Mouse (Mus musculus) erythroid progenitor cell, adult 5-6 weeks (primary cell): ENCODE measurements around the gene Ctnnbip1. TPM values are rescaled to one million over a fixed set of nuclear protein-coding genes. Genes with fewer than 3 reads are reported as not detected.

ENCODE experiments used
- ATAC-seq: replicated peaks from 2 replicates; pipeline ENCODE4 v1.8.0; 2016; ENCODE audit warnings: moderate number of reproducible peaks, mild to moderate bottlenecking, moderate TSS enrichment, inconsistent platforms; ENCODE audit not compliant: poor library complexity, low FRiP score, severe bottlenecking
- total RNA-seq, 2 experiments: library from RNA; stranded (forward) in 1 of 2; stranded (reverse) in 1 of 2; fragments of 150-400 nt in 1 of 2; fragments of 186-747, 209-891 nt in 1 of 2; gene quantifications; 2 replicates each; pipeline versions ENCODE4 v1.2.3 to v1.2.4; 2015 to 2017; ENCODE audit warnings: low replicate concordance in 2 of 2

Ctnnbip1 gene
- total RNA-seq, 2 experiments from 2014 or later: 0.42 TPM; not detected in 1

DNA sequence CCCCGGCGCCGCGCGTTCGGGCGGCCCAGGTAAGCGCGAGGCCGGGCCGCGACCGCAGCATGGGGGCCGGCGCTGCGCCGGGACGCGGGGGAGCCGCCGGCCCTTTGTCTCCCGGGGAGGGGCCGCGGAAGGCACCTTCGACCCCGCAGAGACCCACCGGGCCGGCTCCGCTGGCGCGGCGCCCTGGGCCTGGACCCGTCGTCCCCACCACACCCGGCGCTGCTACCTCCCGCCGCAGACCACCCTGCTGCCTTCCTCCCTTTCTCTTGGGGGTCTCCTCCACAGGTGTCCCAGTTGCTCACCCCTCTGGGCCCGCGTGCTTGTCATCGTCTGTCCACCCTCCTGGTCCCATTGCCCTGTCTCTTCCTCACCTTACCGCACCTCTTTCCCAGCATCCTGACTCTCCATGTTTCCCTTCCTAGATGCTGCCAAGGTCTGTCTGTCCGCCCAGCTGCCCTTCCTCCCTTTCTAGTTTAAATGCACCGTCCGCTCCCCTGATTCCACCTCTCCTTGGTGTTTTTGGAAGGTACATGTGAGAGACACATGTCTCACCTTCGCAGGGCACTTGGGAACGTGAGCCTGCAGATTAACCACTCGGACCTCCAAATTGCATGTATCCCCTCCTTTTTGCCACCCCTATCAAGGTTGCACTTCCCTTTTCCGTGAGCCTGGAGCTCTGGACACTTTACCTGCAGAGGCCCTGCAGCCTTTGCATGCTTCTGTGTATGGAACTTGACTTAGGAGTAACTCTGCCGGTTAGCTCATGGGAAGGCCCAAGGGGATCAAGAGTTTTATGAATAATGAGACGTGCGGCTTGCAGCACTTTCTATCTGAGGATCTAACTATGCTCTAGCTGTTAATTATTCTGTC, 550 bp downstream of the Ctnnbip1 start:
- no peak for ATAC-seq

DNA sequence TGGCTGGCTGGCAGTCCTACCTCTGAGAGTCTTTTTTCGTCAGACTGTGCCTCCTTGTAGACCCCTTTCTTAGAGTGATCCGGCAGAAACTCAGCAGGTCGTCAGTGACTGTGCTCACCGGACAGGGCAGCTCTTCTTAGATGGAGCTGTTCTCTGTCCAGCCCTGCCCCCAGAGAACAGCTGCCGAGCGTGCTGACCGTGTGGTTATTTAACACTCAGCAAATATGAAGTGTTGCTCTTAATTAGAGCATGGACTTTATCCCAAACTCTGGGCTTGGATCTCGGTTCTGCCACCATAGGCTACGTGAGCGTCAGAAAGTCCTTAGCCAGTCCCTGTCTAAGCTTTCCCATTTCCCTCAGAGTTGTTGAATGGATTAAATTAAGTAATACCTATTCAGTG, 3.2 kb downstream of the Ctnnbip1 start:
- no peak for ATAC-seq

DNA sequence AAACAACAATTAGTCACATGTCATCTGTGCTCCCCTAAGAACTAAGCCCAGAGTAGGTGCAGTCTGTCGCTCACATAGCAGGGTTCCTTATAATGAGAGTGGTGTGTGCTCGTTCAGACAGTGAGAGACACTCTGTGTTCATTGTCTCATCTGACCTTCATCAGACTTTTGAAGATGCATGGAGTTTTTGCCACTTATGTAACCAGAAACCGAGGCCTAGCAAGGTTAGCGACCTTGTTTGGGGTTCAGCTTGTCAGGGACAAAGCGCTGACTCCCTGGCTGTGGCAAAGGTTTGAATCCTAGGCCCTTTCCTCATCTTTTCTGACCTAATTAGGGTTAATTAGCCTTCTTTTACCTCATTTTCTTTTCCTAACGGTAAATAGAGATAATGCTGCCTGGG, 5.9 kb downstream of the Ctnnbip1 start:
- ATAC-seq: no peak

DNA sequence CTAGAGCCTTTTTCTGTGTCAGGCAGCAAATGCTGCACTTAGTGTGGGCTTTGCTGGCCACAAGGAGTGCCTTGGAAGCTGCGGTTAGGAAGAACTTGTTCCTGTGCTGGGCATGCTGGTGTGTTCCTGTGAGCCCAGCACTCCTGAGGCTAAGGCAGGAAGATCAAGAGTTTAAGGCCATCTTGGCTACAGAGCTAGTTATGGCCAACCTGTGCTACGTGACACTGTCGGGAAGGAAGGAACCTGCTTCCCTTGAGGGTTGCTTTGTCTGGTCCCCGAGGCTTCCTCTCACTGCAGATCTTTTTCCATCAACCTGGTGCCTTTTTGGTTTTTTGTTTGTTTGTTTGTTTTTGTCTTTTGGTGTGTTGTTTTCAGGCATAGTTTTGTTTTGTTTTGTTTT, 7.1 kb downstream of the Ctnnbip1 start:
- ATAC-seq: no peak

DNA sequence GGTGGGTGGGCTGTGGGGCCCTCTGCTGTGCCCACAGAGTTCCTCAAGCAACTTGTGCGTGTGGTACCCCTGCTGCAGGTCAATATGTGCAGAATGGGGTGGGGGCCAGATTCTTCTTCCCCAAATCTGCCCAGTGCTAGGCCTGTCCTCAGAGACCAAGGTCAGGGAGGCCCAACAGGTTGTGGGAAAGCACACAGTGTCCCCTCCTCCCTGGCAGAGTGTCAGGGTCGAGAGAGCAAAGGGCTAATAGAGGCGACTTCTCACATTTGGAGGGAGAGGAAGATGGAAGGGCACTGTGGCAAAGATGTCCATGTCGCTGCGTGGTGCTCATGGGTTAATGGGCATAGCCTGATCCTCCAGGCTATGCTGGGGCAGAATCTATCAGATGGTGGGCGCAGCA, 7.8 kb downstream of the Ctnnbip1 start:
- no peak for ATAC-seq

DNA sequence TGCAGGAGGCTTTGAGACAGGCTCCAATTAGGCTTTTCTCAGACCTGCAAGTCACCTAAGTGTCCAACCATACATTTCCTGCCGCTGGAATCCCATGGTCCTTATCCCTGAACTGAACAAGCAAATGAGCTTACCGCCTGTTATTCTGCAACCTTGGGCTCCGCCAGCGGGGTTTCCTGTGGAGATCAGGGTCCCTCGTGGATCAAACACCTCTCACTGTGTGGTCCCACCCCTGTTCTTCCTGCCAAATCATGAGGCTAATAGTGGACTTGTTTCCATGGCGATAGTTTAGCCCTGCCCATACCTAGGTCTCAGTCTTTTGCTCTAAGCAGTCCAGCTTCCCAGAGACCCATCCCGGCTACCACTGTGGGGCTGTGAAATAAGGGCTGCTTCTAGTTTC, 8.3 kb downstream of the Ctnnbip1 start:
- 0 out of 2 replicates have a peak, but pooled peaks have one; percentile 15 for ATAC-seq

DNA sequence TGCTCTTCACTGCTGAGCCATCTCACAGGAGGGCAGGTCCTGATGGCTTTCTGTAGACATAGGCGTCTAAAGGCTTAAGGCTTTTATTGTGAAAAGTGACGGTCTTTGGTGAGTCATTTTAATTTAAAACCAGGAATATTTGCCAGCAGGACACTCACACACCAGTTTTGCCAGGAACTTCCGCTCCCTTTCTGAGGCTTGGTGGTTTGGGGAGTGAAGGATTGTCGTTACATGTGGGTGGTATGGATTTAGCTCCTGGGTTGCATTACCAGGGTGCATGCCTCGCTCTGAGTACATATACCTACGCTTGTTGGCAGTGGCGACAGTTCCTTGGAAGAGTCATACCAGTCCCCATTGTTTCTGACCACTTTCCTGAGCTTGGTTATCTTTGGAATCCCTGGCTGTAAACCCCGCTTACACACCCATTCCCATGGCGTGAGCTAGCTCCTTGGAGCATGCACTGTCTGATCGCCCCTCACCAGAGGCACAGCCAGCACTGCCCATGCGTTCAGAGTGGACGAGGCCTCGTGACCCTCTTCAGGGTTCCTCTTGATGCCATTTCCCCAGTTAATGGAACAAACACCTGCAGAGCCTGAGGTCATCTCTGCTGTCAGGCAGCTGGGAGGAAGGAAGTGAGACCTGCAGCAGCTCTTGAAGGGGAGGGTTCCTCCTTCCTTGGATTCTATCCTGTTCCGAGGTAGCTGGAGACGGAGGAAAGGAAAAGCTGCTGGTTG, 9.8 kb downstream of the Ctnnbip1 start:
- no peak for ATAC-seq

DNA sequence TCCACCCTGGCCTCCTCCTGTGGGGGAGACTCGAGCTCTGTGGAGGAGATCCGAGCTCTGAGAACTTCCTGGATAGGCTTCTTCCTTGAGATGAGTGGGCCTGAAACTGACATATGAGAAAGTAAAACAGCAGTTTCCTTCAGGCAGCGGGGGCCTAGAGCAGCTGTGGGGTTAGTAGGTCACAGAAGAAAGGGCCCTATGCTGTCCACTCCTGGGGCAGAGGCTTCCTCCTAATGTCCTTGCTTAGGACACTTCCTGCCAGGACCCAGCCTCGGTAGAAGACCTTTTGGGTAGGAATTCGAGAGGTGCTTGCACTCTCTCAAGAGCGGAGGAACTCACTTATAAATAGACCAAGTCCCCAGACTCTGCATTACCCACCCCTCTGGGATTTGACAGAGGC, 11.7 kb downstream of the Ctnnbip1 start:
- ATAC-seq: no peak

DNA sequence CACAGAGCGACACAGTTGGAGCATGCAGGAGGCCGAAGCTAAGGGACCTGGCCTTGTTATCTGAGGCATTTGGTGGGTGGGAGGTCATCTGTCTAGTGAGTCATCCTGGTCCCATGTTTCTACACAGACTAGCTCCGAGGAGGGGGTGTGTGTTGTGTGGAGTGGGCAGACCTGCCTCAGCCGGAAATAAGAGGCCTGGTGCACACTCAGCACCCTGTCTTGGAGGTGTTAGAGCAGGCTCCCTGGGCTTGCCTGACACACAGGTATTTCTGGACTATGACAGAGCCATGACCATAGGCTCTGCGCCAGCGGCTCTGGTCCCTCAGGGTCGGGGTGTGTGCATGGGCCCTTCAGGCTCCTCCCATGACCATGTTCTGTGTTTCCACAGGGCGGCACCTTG, 21.4 kb downstream of the Ctnnbip1 start:
- no peak for ATAC-seq

DNA sequence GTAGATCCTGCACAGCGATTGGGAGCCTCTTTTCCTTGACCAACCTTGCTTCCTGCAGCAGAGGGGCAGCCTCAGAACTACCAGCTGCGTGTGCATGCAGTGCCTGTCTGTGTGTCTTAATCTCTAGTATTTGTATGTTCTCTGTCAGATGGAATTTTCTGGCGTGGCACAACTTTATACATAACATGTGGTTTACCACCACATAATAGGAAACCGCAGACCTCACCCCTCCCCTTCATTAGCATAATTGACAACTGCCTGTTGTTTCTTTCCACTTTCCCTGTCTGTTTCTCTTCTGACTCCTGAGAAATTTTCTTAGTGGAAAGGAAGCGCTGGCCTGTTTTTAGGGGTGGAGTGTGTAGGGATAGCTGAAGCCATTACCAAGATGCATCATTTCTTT, 23.9 kb downstream of the Ctnnbip1 start:
- ATAC-seq: no peak

DNA sequence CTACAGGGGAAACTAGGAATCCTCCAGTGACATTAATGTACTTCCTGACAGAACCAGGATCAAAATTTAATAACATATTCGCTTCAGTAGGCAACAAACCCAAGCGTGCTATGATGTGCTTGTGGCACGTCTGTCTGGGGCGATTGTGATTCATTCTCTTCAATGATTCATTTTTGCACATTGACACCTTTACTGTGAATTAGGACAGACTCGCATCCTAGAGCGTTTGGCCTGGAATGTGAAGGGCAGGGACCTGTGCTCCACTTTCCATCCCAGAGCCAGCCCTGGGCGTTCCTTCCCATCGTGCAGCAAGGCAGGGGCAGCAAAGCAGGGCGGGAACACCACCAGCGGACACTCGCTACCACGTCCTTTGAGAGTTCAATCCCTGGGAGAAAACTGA, 24.4 kb downstream of the Ctnnbip1 start:
- no peak for ATAC-seq

DNA sequence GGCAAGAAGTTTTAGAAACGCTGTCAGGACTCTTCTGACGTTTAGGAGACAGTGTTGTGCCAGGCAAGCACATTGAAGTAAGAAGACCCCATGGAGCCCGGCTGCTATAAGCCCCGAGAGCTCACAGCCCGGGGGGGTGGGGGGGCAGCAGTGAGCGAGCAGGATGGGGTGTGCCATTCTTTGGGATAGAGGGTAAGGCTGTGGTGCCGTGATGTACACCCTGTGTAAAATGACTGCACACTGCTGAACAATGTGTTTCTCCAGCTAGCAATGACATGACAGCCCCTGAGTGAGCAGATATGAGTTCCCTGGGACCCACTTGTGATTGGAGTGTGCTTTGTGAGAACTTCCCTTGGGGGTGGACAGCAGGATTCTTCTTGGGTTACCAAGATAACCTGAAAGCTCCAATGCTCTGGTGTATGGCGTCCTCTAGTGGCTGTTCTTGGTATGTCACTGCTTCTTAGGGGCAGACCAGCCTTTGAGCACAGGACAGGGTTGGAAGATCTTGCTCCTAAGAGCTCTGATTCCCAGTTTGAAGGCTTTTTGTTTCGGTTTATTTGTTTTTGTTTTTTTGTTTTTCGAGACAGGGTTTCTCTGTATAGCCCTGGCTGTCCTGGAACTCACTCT, 25.0 kb downstream of the Ctnnbip1 start:
- ATAC-seq: no peak

DNA sequence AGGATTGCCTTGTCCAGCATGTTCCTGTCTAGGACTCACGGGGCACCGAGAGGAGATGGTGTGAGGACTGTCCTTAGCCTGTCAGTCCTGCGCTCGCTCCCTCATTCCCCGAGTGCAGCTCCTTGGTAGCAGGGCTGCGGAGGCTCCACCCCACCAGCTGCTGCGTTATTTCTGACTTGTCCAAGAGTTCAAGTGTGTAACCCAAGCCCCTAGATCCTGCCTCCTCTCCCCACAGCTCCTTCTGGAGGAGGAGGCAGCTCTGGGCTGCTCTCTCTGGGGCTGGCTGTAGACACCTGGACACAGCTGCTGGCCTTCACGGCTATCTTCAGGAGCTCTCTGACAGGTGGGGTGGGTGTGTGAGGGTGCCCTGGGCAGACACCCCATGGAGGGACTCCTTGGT, 26.9 kb downstream of the Ctnnbip1 start:
- ATAC-seq: no peak

DNA sequence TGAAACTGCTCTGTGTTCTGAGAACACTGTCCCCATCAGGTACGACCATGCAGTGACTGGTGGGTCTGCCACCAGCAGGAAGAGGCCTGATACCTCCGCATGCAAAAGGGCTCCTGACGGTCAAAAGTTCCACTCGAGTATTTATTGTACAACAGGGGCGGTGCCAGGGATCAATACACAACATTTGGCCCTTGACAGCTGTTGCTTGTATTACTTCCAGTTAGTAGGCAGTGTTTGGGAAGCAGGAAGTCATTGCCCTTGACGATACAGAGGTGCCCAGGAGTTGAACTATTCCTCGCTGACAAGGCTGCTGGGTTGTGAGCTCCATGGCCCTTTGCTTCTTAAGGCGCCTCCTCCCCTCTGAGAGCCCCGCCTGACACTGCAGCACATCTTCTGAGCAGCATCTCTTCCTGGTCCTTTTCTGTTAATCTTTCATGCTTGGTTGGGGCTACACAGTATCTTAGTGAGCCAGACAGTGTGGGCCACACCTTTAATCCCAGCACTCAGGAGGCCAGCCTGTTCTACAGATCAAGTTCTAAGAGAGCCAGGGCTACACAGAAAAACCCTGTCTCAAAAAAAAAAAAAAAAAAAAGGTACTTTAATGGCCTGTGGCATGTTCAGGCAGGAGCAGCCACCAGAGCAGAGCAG, 28.9 kb downstream of the Ctnnbip1 start:
- no peak for ATAC-seq

DNA sequence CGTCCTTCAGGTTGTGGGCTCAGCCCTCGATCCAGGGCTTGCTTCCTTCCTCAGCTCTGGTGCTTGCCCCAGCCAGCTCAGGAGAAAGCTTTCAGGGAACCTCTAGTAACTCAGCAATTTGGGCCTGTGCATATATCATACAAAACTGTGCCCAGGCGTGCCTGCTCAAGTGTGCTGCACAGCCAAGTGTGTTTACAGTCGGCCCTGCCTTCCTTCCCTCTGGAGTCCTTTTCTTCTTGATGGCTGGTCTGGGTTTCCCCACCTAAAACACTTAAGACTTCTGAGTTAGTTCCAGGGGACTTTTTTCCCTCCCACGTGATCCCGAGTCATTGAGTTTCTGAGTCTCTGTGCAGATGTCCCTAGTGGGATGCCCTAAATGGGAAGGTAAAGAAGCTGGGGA, 29.5 kb downstream of the Ctnnbip1 start:
- ATAC-seq: no peak

DNA sequence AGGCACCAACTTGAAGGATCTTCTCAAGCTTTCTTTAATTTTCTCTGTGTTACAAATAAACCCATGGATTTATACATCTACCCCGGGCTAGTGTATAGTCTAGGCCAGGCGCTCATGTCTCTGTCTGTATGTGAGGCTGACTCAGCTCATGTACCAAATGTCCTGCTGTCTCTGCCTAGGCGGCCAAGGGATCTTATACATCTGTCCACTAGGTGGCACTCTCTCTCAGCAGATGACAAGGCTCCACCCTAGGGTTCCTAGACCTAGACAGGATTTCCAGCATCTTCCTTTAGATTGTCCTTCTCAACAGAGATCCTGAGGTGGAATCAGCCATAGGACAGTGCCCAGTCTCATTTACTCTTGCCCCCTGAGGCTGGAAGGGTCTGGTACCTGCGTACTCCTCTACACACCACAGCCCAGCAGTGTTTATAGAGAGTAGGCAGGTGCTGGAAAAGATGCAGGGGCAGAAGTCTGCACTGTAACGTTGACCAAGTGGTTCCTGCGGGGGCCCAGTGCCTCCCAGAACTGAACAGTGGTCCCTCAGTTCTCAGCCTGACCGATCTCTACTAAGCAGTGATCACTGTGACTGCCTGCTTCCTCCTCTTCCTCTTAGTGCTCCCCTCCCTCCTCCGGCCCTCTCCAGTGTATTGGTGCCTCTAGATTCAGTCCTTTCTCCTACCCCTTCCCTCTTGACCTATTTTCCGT, 31.3 kb downstream of the Ctnnbip1 start:
- peak; percentile 68 for ATAC-seq

DNA sequence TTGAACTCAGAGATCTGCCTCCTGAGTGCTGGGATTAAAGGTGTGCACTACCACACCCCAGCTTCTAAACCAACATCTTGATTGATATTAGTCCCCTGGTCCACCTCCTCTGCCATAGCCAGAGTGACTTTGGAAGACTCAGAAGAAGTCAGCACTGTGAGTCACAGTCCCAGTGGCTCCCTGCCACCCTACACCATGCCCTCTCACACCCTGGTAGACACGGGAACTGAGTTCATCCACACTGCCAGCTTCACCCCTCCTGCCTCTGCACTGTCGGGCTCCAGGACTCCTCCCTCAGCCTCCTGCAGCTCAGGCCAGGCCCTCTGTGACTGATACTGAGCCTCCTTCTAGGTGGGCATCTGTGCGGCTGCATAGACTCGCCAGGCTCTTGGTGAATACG, 32.8 kb downstream of the Ctnnbip1 start:
- no peak for ATAC-seq

DNA sequence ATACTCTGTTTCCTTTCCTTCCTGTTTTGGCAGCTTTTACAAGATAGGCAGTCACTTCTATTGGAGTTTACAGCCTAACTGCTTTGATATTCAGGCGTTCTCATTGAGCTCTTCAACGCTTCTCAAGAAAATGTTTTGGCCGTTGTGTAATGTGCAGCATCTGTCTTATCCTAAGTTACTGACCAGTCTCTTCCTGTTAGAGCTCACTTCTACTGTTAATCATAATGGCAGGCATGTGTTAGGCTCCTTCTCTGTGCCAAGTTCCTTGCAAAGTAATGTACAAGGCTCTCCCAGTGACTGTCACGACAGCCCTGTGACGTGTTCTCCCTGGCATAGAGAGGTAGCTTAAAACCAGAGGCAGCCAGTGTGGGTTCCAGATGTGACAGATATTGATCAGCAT, 33.7 kb downstream of the Ctnnbip1 start:
- ATAC-seq: no peak

DNA sequence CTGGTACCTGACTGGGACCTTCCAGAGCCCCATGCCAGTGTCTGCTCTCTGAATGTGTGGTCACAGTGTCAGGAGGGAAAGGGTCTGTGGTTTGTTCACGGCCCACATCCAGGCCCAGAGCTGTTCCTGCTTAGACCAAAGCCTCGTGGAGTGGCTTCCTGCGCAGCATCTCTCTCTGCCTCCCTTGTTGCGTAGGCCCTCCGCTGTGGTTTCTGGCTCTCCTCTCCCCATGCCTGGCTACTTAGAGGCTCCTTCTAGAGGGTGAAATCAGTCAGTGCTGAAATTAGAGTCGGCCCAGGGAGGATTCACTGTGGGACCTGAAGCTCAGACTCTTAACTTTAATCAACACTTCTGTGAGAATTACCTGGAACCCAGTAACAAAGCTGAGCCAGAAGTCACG, 35.8 kb downstream of the Ctnnbip1 start:
- ATAC-seq: no peak

DNA sequence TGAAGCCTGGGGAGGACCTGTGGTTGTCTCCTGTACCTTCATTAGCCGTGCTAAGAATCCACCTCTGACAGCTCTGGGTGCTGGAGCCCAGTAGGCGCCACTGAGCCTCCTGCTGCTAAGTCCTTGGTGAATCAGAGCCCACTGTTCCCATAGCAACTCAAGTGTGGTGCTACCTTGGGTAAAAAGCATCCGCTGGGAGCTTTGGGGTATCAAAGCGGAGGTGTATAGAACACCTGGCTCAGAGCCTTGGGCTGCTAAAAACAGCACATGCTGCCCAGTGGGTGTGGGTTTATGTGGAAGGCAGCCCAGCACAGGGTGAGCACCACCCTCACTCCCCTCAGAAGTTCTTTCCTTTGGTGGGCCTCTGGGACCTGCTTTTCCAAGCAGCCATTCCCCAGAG, 38.1 kb downstream of the Ctnnbip1 start:
- no peak for ATAC-seq
